Mouse (Mus musculus) testis, adult 2 months (tissue): ENCODE results near the gene Ptpra. TPM values are rescaled to one million over a fixed set of nuclear protein-coding genes. Genes with fewer than 3 reads are reported as not detected.

Source experiments
- H3K27ac ChIP-seq: fragments of 200-500 bp; 2 replicates; pipeline ENCODE4 v1.5.1; 2012; ENCODE audit warnings: low read depth, low read length; ENCODE audit not compliant: control insufficient read depth, insufficient read depth
- H3K27me3 ChIP-seq: fragments of 200-500 bp; 2 replicates; pipeline ENCODE4 v1.6.1; 2012; ENCODE audit warnings: mild to moderate bottlenecking, low read length, moderate library complexity; ENCODE audit not compliant: control insufficient read depth, insufficient read depth
- H3K36me3 ChIP-seq: fragments of 200-500 bp; 2 replicates; pipeline ENCODE4 v1.6.1; 2012; ENCODE audit warnings: mild to moderate bottlenecking, low read length; ENCODE audit not compliant: control insufficient read depth, insufficient read depth
- H3K4me1 ChIP-seq: fragments of 200-500 bp; 2 replicates; pipeline ENCODE4 v1.6.1; 2012; ENCODE audit warnings: low read length; ENCODE audit not compliant: control insufficient read depth, insufficient read depth
- H3K4me3 ChIP-seq: fragments of 200-500 bp; 2 replicates; pipeline ENCODE4 v1.5.1; 2012; ENCODE audit warnings: low read depth, mild to moderate bottlenecking, low read length, moderate library complexity, mixed read lengths; ENCODE audit not compliant: control insufficient read depth
- CTCF ChIP-seq: fragments of 200-500 bp; IDR thresholded peaks from 2 replicates; pipeline ENCODE4 v1.5.1; 2012; ENCODE audit warnings: low read depth, mild to moderate bottlenecking, inconsistent platforms, low read length, moderate library complexity; ENCODE audit not compliant: control insufficient read depth, insufficient read depth, insufficient replicate concordance
- POLR2A ChIP-seq: fragments of 200-500 bp; IDR thresholded peaks from 2 replicates; pipeline ENCODE4 v1.6.1; 2012; ENCODE audit warnings: low read depth, mild to moderate bottlenecking, inconsistent platforms, low read length, moderate library complexity; ENCODE audit not compliant: control insufficient read depth
- polyA plus RNA-seq: library from polyadenylated mRNA; depleted of rRNA; stranded (reverse); fragments of >200 nt; gene quantifications from 2 replicates; pipeline ENCODE4 v1.2.3, GENCODE M21; 2012

The Ptpra gene
- polyA plus RNA-seq, 1 experiment, result 11.6 TPM

GRCm38 (mm10) chr2:130472908-130473510 lies 22.9 kb downstream of the Ptpra start:
- TF ChIP-seq POLR2A, result no peak
- TF ChIP-seq CTCF, result no peak
- H3K36me3 ChIP-seq, result no peaks in the 10 kb centered on the region
- H3K27ac ChIP-seq, result no peak overlapping the region
- H3K4me3 ChIP-seq, result no peak overlapping the region
- no peaks in the 10 kb centered on the region; the same call in 1 of the 2 replicates for H3K4me1 ChIP-seq
- H3K27me3 ChIP-seq, result no peaks in the 10 kb centered on the region

DNA sequence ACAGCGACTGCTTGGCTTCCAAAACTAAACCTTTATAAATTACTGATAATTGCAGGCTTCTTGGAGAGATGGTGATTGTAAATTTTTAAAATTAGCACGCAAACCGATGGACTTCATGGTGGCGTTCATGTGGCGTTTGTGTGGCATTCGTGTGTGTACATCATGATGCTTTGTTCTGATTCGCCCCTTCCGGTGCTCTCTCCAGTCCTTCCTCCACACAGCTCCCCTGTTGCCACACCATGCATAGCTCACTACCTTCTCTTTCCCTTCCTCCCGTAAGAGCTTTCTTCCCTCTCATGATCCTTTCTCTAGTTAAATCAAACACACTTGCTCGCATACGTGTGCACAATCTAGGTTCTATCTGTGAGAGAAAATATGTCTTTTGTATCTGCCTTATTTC lies 25.7 kb downstream of the Ptpra start:
- no peak overlapping the region for H3K27ac ChIP-seq
- TF ChIP-seq POLR2A, result no peak
- TF ChIP-seq CTCF, result no peak
- H3K36me3 ChIP-seq, result no peaks in the 10 kb centered on the region
- H3K27me3 ChIP-seq, result no peaks in the 10 kb centered on the region
- H3K4me1 ChIP-seq, result no peaks in the 10 kb centered on the region; the same call in 1 of the 2 replicates
- no peak overlapping the region for H3K4me3 ChIP-seq

- H3K4me3 ChIP-seq, result no peak overlapping the region
- H3K27me3 ChIP-seq, result no peaks in the 10 kb centered on the region
- no peaks in the 10 kb centered on the region for H3K4me1 ChIP-seq
- no peaks in the 10 kb centered on the region for H3K36me3 ChIP-seq
- no peak for TF ChIP-seq CTCF
- H3K27ac ChIP-seq, result no peak overlapping the region
Measured at GRCm38 (mm10) chr2:130476666-130477297, 26.7 kb downstream of the Ptpra start.

DNA sequence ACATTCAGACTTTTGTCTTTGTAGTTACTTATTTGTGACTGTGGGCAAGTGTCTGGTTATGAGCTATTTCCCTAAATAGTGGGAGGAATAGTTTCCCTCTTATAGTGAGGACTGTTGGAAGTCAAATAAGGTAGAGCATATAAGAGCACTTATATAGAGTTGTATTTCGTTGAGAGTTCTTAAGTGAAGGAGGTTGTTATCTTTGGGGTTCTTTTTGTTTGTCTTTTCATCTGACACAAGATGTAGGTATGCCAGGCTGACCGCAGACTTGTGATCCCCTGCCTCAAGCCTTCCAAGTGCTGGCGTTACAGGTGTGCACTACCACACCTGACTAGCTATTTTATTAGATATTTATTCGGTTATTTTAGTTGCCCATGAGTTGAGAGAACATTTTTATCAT lies 32.1 kb downstream of the Ptpra start:
- no peak overlapping the region for H3K27ac ChIP-seq
- H3K4me3 ChIP-seq, result no peak overlapping the region
- no peaks in the 10 kb centered on the region for H3K27me3 ChIP-seq
- no peaks in the 10 kb centered on the region for H3K36me3 ChIP-seq
- no peak for TF ChIP-seq CTCF
- no peaks in the 10 kb centered on the region for H3K4me1 ChIP-seq

GRCm38 (mm10) chr2:130482700-130483099 lies 32.6 kb downstream of the Ptpra start:
- Histone ChIP-seq H3K4me3 (no peak overlapping the region), H3K27ac (no peak overlapping the region), H3K27me3 (no peaks in the 10 kb centered on the region), H3K36me3 (no peaks in the 10 kb centered on the region), H3K4me1 (no peaks in the 10 kb centered on the region)
- no peak for TF ChIP-seq POLR2A
- TF ChIP-seq CTCF, result no peak

DNA sequence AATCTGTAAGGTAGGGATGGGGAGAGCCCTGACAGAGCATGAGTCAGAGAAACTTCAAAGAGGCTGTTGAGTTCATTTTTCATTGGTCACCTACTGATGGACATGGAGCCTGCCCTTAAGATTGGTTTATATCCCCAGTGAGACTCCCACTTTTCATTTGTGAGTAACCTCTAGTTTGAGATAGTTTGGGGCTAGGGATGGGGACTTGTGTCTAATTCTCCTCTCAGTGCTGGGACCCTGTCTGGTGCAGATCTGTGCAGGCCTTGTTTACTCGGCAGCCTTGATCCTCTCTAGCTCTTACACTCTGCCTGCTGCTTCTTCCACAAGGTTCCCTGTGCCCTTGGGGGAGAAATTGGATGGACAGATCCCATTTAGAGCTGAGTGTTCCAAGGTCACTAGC lies 34.1 kb downstream of the Ptpra start:
- TF ChIP-seq CTCF, result no peak
- no peak for TF ChIP-seq POLR2A
- Histone ChIP-seq H3K4me3 (no peak overlapping the region), H3K27ac (no peak overlapping the region), H3K27me3 (no peaks in the 10 kb centered on the region), H3K4me1 (no peaks in the 10 kb centered on the region), H3K36me3 (no peaks in the 10 kb centered on the region)

DNA sequence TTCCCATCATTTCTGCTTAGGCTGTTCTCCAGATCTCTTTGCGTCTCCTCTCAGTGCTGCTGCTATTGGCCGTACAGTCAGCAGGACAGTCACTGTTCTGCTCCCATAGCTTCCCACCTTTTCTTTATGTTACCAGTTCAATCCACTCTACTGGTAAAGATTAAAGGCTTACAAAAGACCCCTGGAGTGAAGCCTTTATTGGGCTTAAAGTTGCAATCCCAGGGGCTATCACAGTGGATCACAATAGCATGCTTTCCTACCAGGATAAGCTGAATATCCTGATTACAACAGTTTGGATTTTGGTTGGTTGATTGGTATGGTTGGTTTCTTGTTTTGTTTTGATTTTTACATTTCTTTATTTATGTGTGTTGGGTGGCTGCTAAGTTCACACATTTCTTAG lies 37.9 kb downstream of the Ptpra start:
- TF ChIP-seq CTCF, result no peak
- no peak for TF ChIP-seq POLR2A

More for the DNA sequence above, 37.9 kb downstream of the Ptpra start:
- no peaks in the 10 kb centered on the region for H3K36me3 ChIP-seq
- no peaks in the 10 kb centered on the region for H3K27me3 ChIP-seq
- no peak overlapping the region for H3K4me3 ChIP-seq
- H3K4me1 ChIP-seq, result no peaks in the 10 kb centered on the region
- H3K27ac ChIP-seq, result no peak overlapping the region
